Mouse (Mus musculus) embryonic facial prominence, embryonic 15.5 days (tissue): ENCODE measurements at regions not wholly inside any gene's neighbourhood (a gene's known extent, or its start where the extent isn't known, plus 50 kb on each side); places are given as distances from the start of the nearest gene placed in this dataset.

Source experiments
- ATAC-seq: fragments of 200-750 bp; cut with Nextera tagmentation; 2 replicates; pipeline ENCODE4 v1.8.0; 2017; ENCODE audit warnings: low read depth, moderate TSS enrichment; ENCODE audit not compliant: insufficient number of reproducible peaks, low FRiP score, low TSS enrichment
- H3K27ac ChIP-seq: fragments of 300-500 bp; sonication (generic); replicated peaks from 2 replicates; pipeline ENCODE4 v1.5.1; 2015; ENCODE audit warnings: mild to moderate bottlenecking, inconsistent platforms
- H3K27me3 ChIP-seq: fragments of 300-500 bp; sonication (generic); 2 replicates; pipeline ENCODE4 v1.6.1; 2015; ENCODE audit warnings: inconsistent platforms
- H3K36me3 ChIP-seq: fragments of 300-500 bp; sonication (generic); 2 replicates; pipeline ENCODE4 v1.6.1; 2015; ENCODE audit warnings: mild to moderate bottlenecking, inconsistent platforms
- H3K4me1 ChIP-seq: fragments of 300-500 bp; sonication (generic); 2 replicates; pipeline ENCODE4 v1.6.1; 2015; ENCODE audit warnings: inconsistent platforms
- H3K4me2 ChIP-seq: fragments of 300-500 bp; sonication (generic); replicated peaks from 2 replicates; pipeline ENCODE4 v1.6.1; 2015; ENCODE audit warnings: mild to moderate bottlenecking, inconsistent platforms
- H3K4me3 ChIP-seq: fragments of 300-500 bp; sonication (generic); replicated peaks from 2 replicates; pipeline ENCODE4 v1.5.1; 2015; ENCODE audit warnings: mild to moderate bottlenecking, inconsistent platforms
- H3K9ac ChIP-seq: fragments of 300-500 bp; sonication (generic); 2 replicates; pipeline ENCODE4 v1.6.1; 2015; ENCODE audit warnings: inconsistent platforms
- H3K9me3 ChIP-seq: fragments of 300-500 bp; sonication (generic); replicated peaks from 2 replicates; pipeline ENCODE4 v1.6.1; 2016; ENCODE audit warnings: inconsistent platforms
- WGBS: fragments of 180-500 bp; shearing (Covaris S2); methylation state at CpG from one replicate; pipeline ENCODE4 v1.1.7; 2015; 5-methylcytosine and 5-hydroxymethylcytosine counted together

GRCm38 (mm10) chr2:128217784-128218467 is 92.1 kb downstream of the Bcl2l11 start:
- Histone ChIP-seq H3K4me1 (peaks cover 5% of the 10 kb centered on the region; the same call in 1 of the 2 replicates), H3K9ac (no peak overlapping the region), H3K27ac (no peak overlapping the region), H3K36me3 (no peaks in the 10 kb centered on the region), H3K4me3 (no peak overlapping the region), H3K4me2 (no peak overlapping the region), H3K27me3 (no peaks in the 10 kb centered on the region), H3K9me3 (no peaks in the 10 kb centered on the region)
- 24% methylated on average over 7 of the region's 7 CpGs for WGBS
- ATAC-seq: peak; percentile 78; the same call in 1 of the 2 replicates

GRCm38 (mm10) chr2:128218961-128219360 is 93.1 kb downstream of the Bcl2l11 start:
- Histone ChIP-seq H3K9me3 (no peaks in the 10 kb centered on the region), H3K4me2 (no peak overlapping the region), H3K27ac (no peak overlapping the region), H3K36me3 (no peaks in the 10 kb centered on the region), H3K4me3 (no peak overlapping the region), H3K9ac (no peak overlapping the region), H3K4me1 (peaks cover 5% of the 10 kb centered on the region; the same call in 1 of the 2 replicates), H3K27me3 (no peaks in the 10 kb centered on the region)
- 53% methylated on average over 4 of the region's 4 CpGs for WGBS
- no peak for ATAC-seq

- no peak overlapping the region for H3K9ac ChIP-seq
- no peaks in the 10 kb centered on the region for H3K36me3 ChIP-seq
- H3K27me3 ChIP-seq: no peaks in the 10 kb centered on the region
- WGBS: 54% methylated on average over 1 of the region's 1 CpGs
- no peaks in the 10 kb centered on the region for H3K9me3 ChIP-seq
- no peak overlapping the region for H3K4me3 ChIP-seq
- H3K4me2 ChIP-seq: no peak overlapping the region
- H3K27ac ChIP-seq: no peak overlapping the region
- no peak for ATAC-seq
- peaks cover 5% of the 10 kb centered on the region; the same call in 1 of the 2 replicates for H3K4me1 ChIP-seq
These were observed 95.2 kb downstream of the Bcl2l11 start for GRCm38 (mm10) chr2:128221055-128221454.

GRCm38 (mm10) chr2:128221657-128222056 is 95.8 kb downstream of the Bcl2l11 start:
- ATAC-seq: no peak
- no peak overlapping the region for H3K4me2 ChIP-seq
- no peaks in the 10 kb centered on the region for H3K9me3 ChIP-seq
- no peak overlapping the region for H3K9ac ChIP-seq
- H3K4me1 ChIP-seq: peaks cover 5% of the 10 kb centered on the region; the same call in 1 of the 2 replicates
- H3K4me3 ChIP-seq: no peak overlapping the region
- H3K27ac ChIP-seq: no peak overlapping the region
- no peaks in the 10 kb centered on the region for H3K27me3 ChIP-seq
- H3K36me3 ChIP-seq: no peaks in the 10 kb centered on the region
- 88% methylated on average over 4 of the region's 4 CpGs for WGBS

- Histone ChIP-seq H3K36me3 (no peaks in the 10 kb centered on the region), H3K4me1 (no peaks in the 10 kb centered on the region), H3K9me3 (no peaks in the 10 kb centered on the region), H3K27me3 (no peaks in the 10 kb centered on the region), H3K4me2 (no peak overlapping the region), H3K27ac (no peak overlapping the region), H3K9ac (no peak overlapping the region), H3K4me3 (no peak overlapping the region)
- no peak for ATAC-seq
- 84% methylated on average over 9 of the region's 9 CpGs for whole genome bisulfite sequencing
These were observed 100.7 kb downstream of the Bcl2l11 start for GRCm38 (mm10) chr2:128226465-128227047.

- WGBS: 80% methylated on average over 4 of the region's 4 CpGs
- Histone ChIP-seq H3K4me3 (no peak overlapping the region), H3K36me3 (no peaks in the 10 kb centered on the region), H3K4me1 (peaks cover 5% of the 10 kb centered on the region; the same call in 1 of the 2 replicates), H3K27ac (no peak overlapping the region), H3K4me2 (no peak overlapping the region), H3K9me3 (no peaks in the 10 kb centered on the region), H3K9ac (no peak overlapping the region), H3K27me3 (no peaks in the 10 kb centered on the region)
- no peak for ATAC-seq
These were observed 103.9 kb downstream of the Bcl2l11 start for GRCm38 (mm10) chr2:128229730-128230129.

GRCm38 (mm10) chr2:128230921-128231320 is 105.1 kb downstream of the Bcl2l11 start:
- Histone ChIP-seq H3K9ac (no peak overlapping the region), H3K36me3 (no peaks in the 10 kb centered on the region), H3K4me1 (peaks cover 5% of the 10 kb centered on the region; the same call in 1 of the 2 replicates), H3K27me3 (no peaks in the 10 kb centered on the region), H3K27ac (no peak overlapping the region), H3K4me3 (no peak overlapping the region), H3K4me2 (no peak overlapping the region), H3K9me3 (no peaks in the 10 kb centered on the region)
- no peak for ATAC-seq
- WGBS: 85% methylated on average over 4 of the region's 4 CpGs

GRCm38 (mm10) chr2:128231338-128231737 is 105.5 kb downstream of the Bcl2l11 start:
- H3K4me3 ChIP-seq: no peak overlapping the region
- peaks cover 5% of the 10 kb centered on the region; the same call in 1 of the 2 replicates for H3K4me1 ChIP-seq
- H3K9ac ChIP-seq: no peak overlapping the region
- WGBS: 75% methylated on average over 3 of the region's 3 CpGs
- no peaks in the 10 kb centered on the region for H3K36me3 ChIP-seq
- H3K27me3 ChIP-seq: no peaks in the 10 kb centered on the region
- no peak for ATAC-seq
- no peaks in the 10 kb centered on the region for H3K9me3 ChIP-seq
- H3K4me2 ChIP-seq: no peak overlapping the region
- H3K27ac ChIP-seq: no peak overlapping the region

- H3K4me1 ChIP-seq: peaks cover 5% of the 10 kb centered on the region; the same call in 1 of the 2 replicates
- no peak overlapping the region for H3K9ac ChIP-seq
- H3K27me3 ChIP-seq: no peaks in the 10 kb centered on the region
- WGBS: 89% methylated on average over 3 of the region's 3 CpGs
- no peak overlapping the region for H3K4me3 ChIP-seq
- no peak for ATAC-seq
- no peak overlapping the region for H3K27ac ChIP-seq
- no peaks in the 10 kb centered on the region for H3K9me3 ChIP-seq
- H3K36me3 ChIP-seq: no peaks in the 10 kb centered on the region
- no peak overlapping the region for H3K4me2 ChIP-seq
These were observed 106.2 kb downstream of the Bcl2l11 start for GRCm38 (mm10) chr2:128232027-128232426.

- 60% methylated on average over 8 of the region's 8 CpGs for WGBS
These were observed 109.3 kb downstream of the Bcl2l11 start for GRCm38 (mm10) chr2:128235127-128235526.

GRCm38 (mm10) chr2:128239451-128239850 is 113.6 kb downstream of the Bcl2l11 start:
- Histone ChIP-seq H3K4me3 (no peak overlapping the region), H3K9ac (no peak overlapping the region), H3K27ac (no peak overlapping the region), H3K4me1 (0 out of 2 replicates have a peak, but pooled peaks cover 12% of the 10 kb centered on the region), H3K36me3 (no peaks in the 10 kb centered on the region), H3K9me3 (no peaks in the 10 kb centered on the region), H3K4me2 (no peak overlapping the region), H3K27me3 (no peaks in the 10 kb centered on the region)
- ATAC-seq: no peak
- 89% methylated on average over 4 of the region's 4 CpGs for WGBS

More at GRCm38 (mm10) chr2:128235127-128235526, 109.3 kb downstream of the Bcl2l11 start:
- no peaks in the 10 kb centered on the region for H3K9me3 ChIP-seq
- no peak overlapping the region for H3K9ac ChIP-seq
- no peak for ATAC-seq
- peaks cover 5% of the 10 kb centered on the region; the same call in 1 of the 2 replicates for H3K4me1 ChIP-seq
- no peaks in the 10 kb centered on the region for H3K36me3 ChIP-seq
- H3K4me3 ChIP-seq: no peak overlapping the region
- no peaks in the 10 kb centered on the region for H3K27me3 ChIP-seq
- no peak overlapping the region for H3K4me2 ChIP-seq
- H3K27ac ChIP-seq: no peak overlapping the region
